Mouse (Mus musculus) G1E-ER4 (cell line): ENCODE measurements around the gene Slc35c1. TPM values are rescaled to one million over a fixed set of nuclear protein-coding genes. Genes with fewer than 3 reads are reported as not detected.

Experiments
- GATA1 ChIP-seq: IDR thresholded peaks from one replicate; pipeline ENCODE4 v1.8.0; 2012; ENCODE audit warnings: low read length, inconsistent platforms
- polyA plus RNA-seq: library from polyadenylated mRNA; stranded (reverse); fragments of >175 nt; gene quantifications from 2 replicates; pipeline ENCODE4 v1.2.3, GENCODE M21; 2012

The Slc35c1 gene
- polyA plus RNA-seq, 1 experiment: 26.9 TPM

GRCm38 (mm10) chr2:92431611-92432179 is 28.6 kb downstream of the Slc35c1 start:
- no peak for TF ChIP-seq GATA1

DNA sequence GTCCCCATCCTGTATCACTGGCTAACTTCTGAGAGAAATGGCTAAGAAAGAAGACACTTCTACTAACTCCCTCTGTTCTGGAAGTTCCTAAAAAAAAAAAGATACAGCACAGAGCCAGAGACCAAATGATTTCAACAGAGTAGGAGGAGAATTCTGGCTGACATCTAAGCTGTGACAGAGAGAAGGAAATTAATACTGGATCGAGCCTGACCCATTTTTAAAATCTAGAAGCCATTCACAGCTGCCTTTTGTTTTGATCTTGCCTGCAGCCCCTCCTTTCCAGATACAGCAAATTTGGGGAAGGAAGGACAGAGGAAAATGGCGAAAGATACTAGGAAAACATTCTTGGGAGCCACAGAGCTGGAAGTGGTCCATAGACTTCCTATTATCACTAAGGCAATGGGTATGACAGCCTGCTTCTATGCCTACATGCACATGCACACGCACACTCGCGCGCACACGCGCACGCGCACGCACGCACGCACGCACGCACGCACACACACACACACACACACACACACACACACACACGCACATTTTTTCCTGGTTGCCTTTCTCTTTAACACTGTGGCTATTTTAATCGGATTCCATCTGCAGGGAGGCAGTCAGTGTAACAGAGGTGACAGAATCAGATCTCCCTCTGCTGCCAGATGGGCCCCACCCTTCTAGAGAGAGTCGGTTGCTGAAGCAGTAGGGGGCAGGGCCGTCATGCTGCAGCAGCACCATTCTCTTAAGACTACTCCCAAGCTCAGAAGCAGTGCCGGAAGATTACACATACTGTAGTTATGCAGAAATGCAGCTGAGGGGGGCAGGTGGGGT is 29.4 kb downstream of the Slc35c1 start:
- no peak for TF ChIP-seq GATA1

GRCm38 (mm10) chr2:92430089-92430488 is 30.2 kb downstream of the Slc35c1 start:
- no peak for TF ChIP-seq GATA1

DNA sequence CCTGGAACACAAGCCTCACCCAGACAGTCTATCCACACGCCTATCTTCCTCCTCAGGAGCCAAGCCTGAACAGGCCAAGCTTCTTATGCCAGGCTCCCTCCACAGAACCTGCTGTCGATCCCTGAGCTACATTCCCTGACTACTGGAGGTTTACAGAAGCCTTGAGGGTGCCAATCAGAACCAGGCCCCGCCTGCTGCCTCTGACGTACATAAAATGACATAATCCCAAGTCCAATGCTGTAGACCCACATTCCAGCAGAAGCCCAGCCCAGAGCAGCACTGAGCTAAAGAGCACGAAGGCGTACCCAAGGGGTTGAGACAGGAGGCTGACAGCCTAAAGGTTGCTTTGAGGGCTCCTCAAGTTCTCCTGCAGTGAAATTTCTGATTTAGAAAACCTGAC is 32.5 kb downstream of the Slc35c1 start:
- no peak for TF ChIP-seq GATA1

DNA sequence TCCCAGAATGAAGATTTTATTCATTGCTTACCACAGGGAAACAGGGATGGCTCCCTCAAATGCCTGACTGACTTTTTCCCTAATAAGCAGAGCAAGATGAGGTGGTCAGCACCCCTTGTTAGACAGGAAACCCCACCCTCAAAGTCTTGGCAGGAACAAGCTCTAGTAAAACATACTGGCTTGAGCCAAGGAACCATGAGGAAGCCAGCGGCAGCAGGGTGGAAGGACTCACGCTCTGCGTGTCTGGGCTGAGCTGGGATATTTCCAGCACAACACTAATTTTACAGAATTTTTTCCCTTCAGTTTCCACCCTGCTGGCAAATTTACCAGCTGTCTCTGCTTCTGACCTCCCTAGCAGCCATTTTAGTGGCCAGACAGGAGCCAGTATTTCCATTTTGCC is 33.9 kb downstream of the Slc35c1 start:
- no peak for TF ChIP-seq GATA1

DNA sequence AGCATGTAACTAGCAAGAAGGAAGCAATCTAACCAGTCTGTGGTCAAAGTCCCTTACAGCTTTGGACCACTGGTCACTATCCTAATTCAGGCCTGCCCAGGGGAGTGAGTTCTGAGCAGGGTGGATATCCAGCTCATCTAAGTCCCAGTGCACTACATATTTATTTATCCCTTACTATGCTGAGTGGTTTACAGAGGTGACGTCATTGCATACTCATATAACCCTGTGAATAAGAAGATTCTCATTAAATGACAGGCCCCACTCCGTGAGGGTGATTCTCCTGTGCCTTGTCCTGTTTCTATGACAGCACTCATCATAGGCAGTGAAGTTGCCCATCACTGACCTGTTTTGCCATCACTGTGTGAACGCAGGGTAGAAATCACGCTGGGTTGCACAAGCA is 35.0 kb downstream of the Slc35c1 start:
- TF ChIP-seq GATA1: no peak

- TF ChIP-seq GATA1: no peak
These were observed 35.7 kb downstream of the Slc35c1 start for GRCm38 (mm10) chr2:92424462-92425308.

DNA sequence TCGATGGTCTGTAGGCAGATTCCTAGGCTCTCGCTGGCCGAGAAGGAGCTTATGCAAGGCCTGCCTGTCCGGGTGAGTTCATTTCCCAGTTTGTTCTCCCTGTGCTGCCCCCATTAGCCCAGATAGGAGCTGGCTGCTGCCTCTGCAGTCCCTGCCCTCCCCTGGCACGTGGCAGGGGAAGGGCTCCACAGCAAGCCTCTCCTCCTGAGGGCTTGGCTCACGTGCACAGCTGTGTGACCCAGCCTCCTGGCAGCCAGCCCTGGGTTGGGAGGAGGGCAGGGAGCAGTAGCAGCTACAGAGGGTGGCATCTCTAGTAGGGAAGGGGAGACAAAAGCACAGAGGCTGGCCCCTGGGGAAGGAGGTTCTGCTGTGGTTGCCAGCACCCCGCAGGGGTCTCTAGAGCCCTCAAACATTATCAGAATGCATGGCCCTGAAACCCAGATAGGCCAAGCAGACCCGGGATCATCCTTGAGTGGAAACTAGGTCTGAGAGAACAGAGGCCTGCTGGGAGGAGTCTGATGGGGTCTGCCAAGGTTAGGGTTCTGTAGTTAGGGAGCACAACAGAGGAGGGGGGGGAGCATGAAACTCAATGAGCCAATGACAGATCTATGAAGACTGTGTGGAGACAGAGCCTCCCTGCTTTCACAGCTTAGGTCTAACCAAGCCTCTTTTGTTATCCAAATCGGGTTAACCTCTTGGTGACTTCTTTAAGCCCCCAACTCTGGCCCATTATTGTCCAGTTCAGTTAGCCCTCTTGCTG is 36.5 kb downstream of the Slc35c1 start:
- TF ChIP-seq GATA1: no peak

- no peak for TF ChIP-seq GATA1
These were observed 37.2 kb downstream of the Slc35c1 start for GRCm38 (mm10) chr2:92423156-92423555.

GRCm38 (mm10) chr2:92422388-92423135 is 37.8 kb downstream of the Slc35c1 start:
- no peak for TF ChIP-seq GATA1

GRCm38 (mm10) chr2:92421723-92422387 is 38.5 kb downstream of the Slc35c1 start:
- no peak for TF ChIP-seq GATA1

- no peak for TF ChIP-seq GATA1
These were observed 48.6 kb downstream of the Slc35c1 start for GRCm38 (mm10) chr2:92411705-92412104.

DNA sequence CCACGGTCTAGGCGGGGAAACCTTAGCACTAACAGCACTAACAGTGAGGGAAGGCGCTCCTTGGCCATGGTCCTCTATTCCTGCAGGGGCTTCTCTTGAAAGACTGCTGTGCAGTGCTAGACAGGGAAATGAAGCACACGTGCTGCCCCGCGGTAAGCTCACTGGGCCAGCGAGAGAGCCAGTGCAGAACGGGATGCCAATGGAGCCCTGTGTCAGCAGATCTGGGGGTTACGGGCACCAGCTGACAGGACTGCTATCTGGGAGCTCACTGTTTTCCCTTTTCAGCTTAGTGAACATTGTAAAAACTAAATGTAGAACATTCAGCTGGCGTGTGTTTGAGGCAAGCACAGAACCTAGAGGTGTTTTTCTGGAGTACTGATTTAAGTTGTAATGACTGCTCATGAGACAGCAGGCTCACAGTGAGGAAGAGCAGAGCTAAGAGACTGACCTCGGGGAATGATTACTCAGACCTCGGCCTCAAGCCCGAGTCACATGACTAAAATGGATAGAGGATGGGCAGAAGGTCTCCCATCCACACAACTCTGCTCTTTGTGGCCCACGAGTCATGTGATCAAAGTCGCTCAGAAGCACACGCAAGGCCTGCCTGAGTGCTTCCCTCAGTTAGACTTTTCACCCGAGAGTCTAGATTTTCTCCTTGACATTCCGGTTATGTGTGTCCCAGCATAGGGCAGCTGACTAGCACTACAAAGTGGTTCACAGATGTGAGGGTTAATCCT is 51.9 kb downstream of the Slc35c1 start:
- no peak for TF ChIP-seq GATA1

DNA sequence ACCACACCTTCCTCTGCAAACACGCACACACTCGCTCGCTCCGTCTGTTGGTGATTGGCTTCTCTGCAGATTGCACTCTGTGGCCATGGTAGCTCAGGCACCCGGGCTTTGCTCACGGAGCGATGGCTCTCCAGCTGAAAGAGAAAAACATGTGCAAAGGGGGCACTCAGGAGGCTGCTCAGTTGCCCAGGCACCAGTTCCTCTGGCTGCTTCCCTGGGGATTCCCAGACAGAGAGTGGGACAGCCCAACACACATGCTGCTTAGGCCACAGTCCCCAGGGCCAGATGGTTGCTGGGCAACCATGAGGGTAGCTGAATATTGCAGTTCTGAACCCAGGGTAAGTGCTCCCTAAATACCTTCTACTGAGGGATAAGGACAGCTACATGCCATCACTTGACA is 54.7 kb downstream of the Slc35c1 start:
- TF ChIP-seq GATA1: no peak
